Comparison of ENCODE assay signal across 9 mouse cellular contexts in the genomic region with DNA sequence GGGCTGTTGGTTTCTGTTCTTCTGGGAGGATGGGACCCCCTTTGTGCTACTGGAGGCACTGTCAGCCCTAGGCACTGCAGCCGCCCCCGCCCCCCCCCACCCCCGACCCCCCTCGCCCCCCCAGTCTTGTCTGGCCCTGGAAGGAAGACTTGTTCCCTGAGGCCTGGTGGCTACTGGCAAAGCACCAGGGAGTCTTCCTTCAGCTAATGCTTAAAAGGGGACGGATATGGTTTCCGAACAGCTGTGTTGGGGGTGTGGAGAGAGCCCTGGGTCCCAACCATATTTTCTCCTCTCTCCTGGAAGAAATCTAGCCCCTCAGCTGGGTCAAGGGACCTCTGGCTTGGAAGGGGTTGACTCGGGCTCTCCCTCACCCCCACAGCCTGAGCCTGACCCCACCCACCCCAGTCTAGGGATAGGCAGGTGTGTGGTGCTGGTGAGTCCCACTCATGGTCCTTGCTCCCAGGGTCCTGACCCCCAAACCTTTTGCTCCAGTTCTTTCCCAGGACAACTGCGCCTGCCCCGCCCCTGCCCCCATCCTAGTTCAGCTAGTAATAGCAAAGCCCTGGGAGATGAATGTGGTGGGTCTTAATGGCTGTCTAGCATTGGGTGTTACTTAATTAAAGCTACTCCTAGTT. TPM values are rescaled to one million over a fixed set of nuclear protein-coding genes. Genes with fewer than 3 reads are reported as not detected.
DNase-seq lines count a peak whose midpoint lies in the region; ATAC-seq lines count a peak whose summit lies in the region.
"Had no signal": no experiment of that assay in that cellular context is flagged by ENCODE, and none has a peak within 500 bp of the region (broad histone marks: within the 10 kb centered on the region; RNA-seq: fewer than 3 reads in every experiment).

No protein-coding gene starts in this region.

- no peak for DNase-seq in kidney, postnatal 14 days
- no peak for DNase-seq in thymus, adult 18-20 months

- no peak for ATAC-seq in kidney, embryonic 15.5 days (replicated peaks; ENCODE audit: low FRiP score)
- no peak for ATAC-seq in embryonic facial prominence, embryonic 12.5 days (ENCODE audit: insufficient number of reproducible peaks, insufficient read depth, low FRiP score, low TSS enrichment)
- no peak for ATAC-seq in hindbrain, embryonic 12.5 days (ENCODE audit: low FRiP score)
- no peak for ATAC-seq in midbrain, embryonic 13.5 days
- ATAC-seq in megakaryocyte progenitor cell, adult 5-6 weeks (replicated peaks; ENCODE audit: poor library complexity), result no peak
- ATAC-seq in inflammation-experienced regulatory T-cells, adult 6 months, result no peak

- peaks cover 61% of the 10 kb centered on the region for H3K4me1 ChIP-seq in kidney, embryonic 15.5 days
- peaks cover 26% of the 10 kb centered on the region for H3K4me1 ChIP-seq in embryonic facial prominence, embryonic 12.5 days
- H3K4me1 ChIP-seq in hindbrain, embryonic 12.5 days, result peaks cover 48% of the 10 kb centered on the region
- peaks cover 39% of the 10 kb centered on the region for H3K4me1 ChIP-seq in midbrain, embryonic 13.5 days (replicated peaks)

- WGBS in kidney, embryonic 15.5 days, result 42% methylated on average over 9 of the region's 9 CpGs
- WGBS in embryonic facial prominence, embryonic 12.5 days, result 32% methylated on average over 8 of the region's 9 CpGs
- WGBS in hindbrain, embryonic 12.5 days, result 54% methylated on average over 7 of the region's 9 CpGs
- 43% methylated on average over 9 of the region's 9 CpGs for WGBS in midbrain, embryonic 13.5 days

- peaks cover 7% of the 10 kb centered on the region; the same call in 1 of the 2 replicates for H3K27me3 ChIP-seq in kidney, embryonic 15.5 days
- 0 out of 2 replicates have a peak, but pooled peaks cover 3% of the 10 kb centered on the region for H3K27me3 ChIP-seq in embryonic facial prominence, embryonic 12.5 days
- 0 out of 2 replicates have a peak, but pooled peaks cover 13% of the 10 kb centered on the region for H3K27me3 ChIP-seq in hindbrain, embryonic 12.5 days
- peaks cover 23% of the 10 kb centered on the region for H3K27me3 ChIP-seq in midbrain, embryonic 13.5 days

- H3K4me3 ChIP-seq in kidney, embryonic 15.5 days (replicated peaks), result peak overlapping the region; percentile 66
- peak overlapping the region; percentile 60 for H3K4me3 ChIP-seq in embryonic facial prominence, embryonic 12.5 days
- H3K4me3 ChIP-seq in hindbrain, embryonic 12.5 days, result peak overlapping the region; percentile 53
- peak overlapping the region; percentile 49 for H3K4me3 ChIP-seq in midbrain, embryonic 13.5 days (replicated peaks)

- peaks cover 21% of the 10 kb centered on the region for H3K36me3 ChIP-seq in kidney, embryonic 15.5 days
- peaks cover 19% of the 10 kb centered on the region for H3K36me3 ChIP-seq in embryonic facial prominence, embryonic 12.5 days
- H3K36me3 ChIP-seq in hindbrain, embryonic 12.5 days, result peaks cover 19% of the 10 kb centered on the region
- peaks cover 24% of the 10 kb centered on the region for H3K36me3 ChIP-seq in midbrain, embryonic 13.5 days

- peak overlapping the region; percentile 92 for H3K4me2 ChIP-seq in kidney, embryonic 15.5 days
- H3K4me2 ChIP-seq in embryonic facial prominence, embryonic 12.5 days (replicated peaks), result peak overlapping the region; percentile 82
- H3K4me2 ChIP-seq in hindbrain, embryonic 12.5 days (replicated peaks), result peak overlapping the region; percentile 88
- peak overlapping the region; percentile 85 for H3K4me2 ChIP-seq in midbrain, embryonic 13.5 days (replicated peaks)

- H3K27ac ChIP-seq in kidney, embryonic 15.5 days, result peak overlapping the region; percentile 58; the same call in 1 of the 2 replicates
- H3K27ac ChIP-seq in embryonic facial prominence, embryonic 12.5 days, result no peak overlapping the region
- H3K27ac ChIP-seq in hindbrain, embryonic 12.5 days, result 0 out of 2 replicates have a peak overlapping the region, but pooled peaks have one; percentile 9
- H3K27ac ChIP-seq in midbrain, embryonic 13.5 days, result no peak overlapping the region

- H3K9me3 ChIP-seq in kidney, embryonic 15.5 days (replicated peaks), result no peaks in the 10 kb centered on the region
- H3K9me3 ChIP-seq in embryonic facial prominence, embryonic 12.5 days, result no peaks in the 10 kb centered on the region
- H3K9me3 ChIP-seq in hindbrain, embryonic 12.5 days (replicated peaks), result no peaks in the 10 kb centered on the region
- H3K9me3 ChIP-seq in midbrain, embryonic 13.5 days, result no peaks in the 10 kb centered on the region

- H3K9ac ChIP-seq in kidney, embryonic 15.5 days, result no peak overlapping the region
- peak overlapping the region; percentile 64 for H3K9ac ChIP-seq in embryonic facial prominence, embryonic 12.5 days
- peak overlapping the region; percentile 56; the same call in 1 of the 2 replicates for H3K9ac ChIP-seq in hindbrain, embryonic 12.5 days
- peak overlapping the region; percentile 76 for H3K9ac ChIP-seq in midbrain, embryonic 13.5 days (replicated peaks)

RNA-seq across cellular contexts. Expression of gene Ttyh2, which starts 1.8 kb away (rescaled TPM):
- 15.2 and 15.8 TPM in 2 replicates for polyA plus RNA-seq in kidney, embryonic 15.5 days (2015; fragmentation: Nextera tagmentation; extraction: Ambion mirVana)
- 21.6 and 24.5 TPM in 2 replicates for polyA plus RNA-seq in embryonic facial prominence, embryonic 12.5 days (2016; fragmentation: Nextera tagmentation; extraction: Ambion mirVana)
- polyA plus RNA-seq in hindbrain, embryonic 12.5 days (2016; fragmentation: Nextera tagmentation; extraction: Ambion mirVana), result 18.0 and 23.8 TPM in 2 replicates
- 24.2 and 24.6 TPM in 2 replicates for polyA plus RNA-seq in midbrain, embryonic 13.5 days (2015; fragmentation: Nextera tagmentation; extraction: Ambion mirVana)
- total RNA-seq in megakaryocyte progenitor cell, adult 5-6 weeks (2015), result 3.1 and 4.0 TPM in 2 replicates
- 4.4 and 5.9 TPM in 2 replicates for total RNA-seq in megakaryocyte progenitor cell, adult 5-6 weeks (2017)
- polyA plus RNA-seq in inflammation-experienced regulatory T-cells, adult 6 months (2017; shearing (Covaris generic)), result 1 to 10 TPM; 2.4 to 3.6 (median 3.4) TPM

RNA-seq across cellular contexts. Expression of gene Rpl38, which starts 8.7 kb away (rescaled TPM):
- 1,080 and 1,196 TPM in 2 replicates for polyA plus RNA-seq in kidney, embryonic 15.5 days (2015; fragmentation: Nextera tagmentation; extraction: Ambion mirVana)
- polyA plus RNA-seq in embryonic facial prominence, embryonic 12.5 days (2016; fragmentation: Nextera tagmentation; extraction: Ambion mirVana), result 893 and 953 TPM in 2 replicates
- polyA plus RNA-seq in hindbrain, embryonic 12.5 days (2016; fragmentation: Nextera tagmentation; extraction: Ambion mirVana), result 787 and 856 TPM in 2 replicates
- polyA plus RNA-seq in midbrain, embryonic 13.5 days (2015; fragmentation: Nextera tagmentation; extraction: Ambion mirVana), result 826 and 835 TPM in 2 replicates
- 1,088 and 1,176 TPM in 2 replicates for total RNA-seq in megakaryocyte progenitor cell, adult 5-6 weeks (2015)
- 3,319 and 5,175 TPM in 2 replicates for total RNA-seq in megakaryocyte progenitor cell, adult 5-6 weeks (2017)
- 1,000 to 10,000 TPM in 2 of 3 experiments, 100 to 1,000 TPM in 1; 884 to 1,360 (median 1,230) TPM for polyA plus RNA-seq in inflammation-experienced regulatory T-cells, adult 6 months (2017; shearing (Covaris generic))

RNA-seq across cellular contexts. Expression of gene Dnaic2, which starts 50.2 kb away (rescaled TPM):
- polyA plus RNA-seq in kidney, embryonic 15.5 days (2015; fragmentation: Nextera tagmentation; extraction: Ambion mirVana), result 0.41 and 0.56 TPM in 2 replicates
- polyA plus RNA-seq in embryonic facial prominence, embryonic 12.5 days (2016; fragmentation: Nextera tagmentation; extraction: Ambion mirVana), result 2.0 and 2.2 TPM in 2 replicates
- 3.3 and 4.5 TPM in 2 replicates for polyA plus RNA-seq in hindbrain, embryonic 12.5 days (2016; fragmentation: Nextera tagmentation; extraction: Ambion mirVana)
- 1.6 and 1.7 TPM in 2 replicates for polyA plus RNA-seq in midbrain, embryonic 13.5 days (2015; fragmentation: Nextera tagmentation; extraction: Ambion mirVana)
- total RNA-seq in megakaryocyte progenitor cell, adult 5-6 weeks (2015), result not detected in 2 replicates
- not detected in 2 replicates for total RNA-seq in megakaryocyte progenitor cell, adult 5-6 weeks (2017)
- polyA plus RNA-seq in inflammation-experienced regulatory T-cells, adult 6 months (2017; shearing (Covaris generic)), result not detected
- total RNA-seq: hematopoietic stem cell, adult 5-6 weeks had no signal

Comparison
In these comparisons a context has a peak if more than half of its experiments do, and no peak if none do; other contexts are left out.
1. H3K27ac ChIP-seq: peak in kidney, embryonic 15.5 days (single experiment) and hindbrain, embryonic 12.5 days (single experiment); none in embryonic facial prominence, embryonic 12.5 days (single experiment) and midbrain, embryonic 13.5 days (single experiment).
2. Peak in every context shown above with its lines, with median percentiles within 50 percentile points of each other: H3K4me2 ChIP-seq and H3K4me3 ChIP-seq.